Mouse (Mus musculus) stomach, postnatal 0 days (tissue): ENCODE results near the gene Msi2. TPM values are rescaled to one million over a fixed set of nuclear protein-coding genes. Genes with fewer than 3 reads are reported as not detected.

ENCODE experiments used
- ATAC-seq: fragments of 200-750 bp; cut with Nextera tagmentation; 2 replicates; pipeline ENCODE4 v1.8.0; 2017; ENCODE audit not compliant: low FRiP score, low TSS enrichment
- DNase-seq: peaks from one replicate; pipeline ENCODE4 v3.0.0-alpha.2; 2016; ENCODE audit warnings: low spot score
- H3K27ac ChIP-seq: fragments of 300-500 bp; sonication (generic); replicated peaks from 2 replicates; pipeline ENCODE4 v1.5.1; 2014; ENCODE audit warnings: mild to moderate bottlenecking, control low read depth
- H3K27me3 ChIP-seq: fragments of 300-500 bp; sonication (generic); 2 replicates; pipeline ENCODE4 v1.6.1; 2014; ENCODE audit warnings: low read length; ENCODE audit not compliant: control insufficient read depth, insufficient read depth
- H3K36me3 ChIP-seq: fragments of 300-500 bp; sonication (generic); 2 replicates; pipeline ENCODE4 v1.6.1; 2014; ENCODE audit warnings: low read length, mixed read lengths; ENCODE audit not compliant: control insufficient read depth, insufficient read depth
- H3K4me1 ChIP-seq: fragments of 300-500 bp; sonication (generic); replicated peaks from 2 replicates; pipeline ENCODE4 v1.6.1; 2014; ENCODE audit warnings: antibody characterized with exemption; ENCODE audit not compliant: control insufficient read depth, insufficient read depth
- H3K4me2 ChIP-seq: fragments of 300-500 bp; sonication (generic); replicated peaks from 2 replicates; pipeline ENCODE4 v1.6.1; 2014; ENCODE audit warnings: low read depth, mild to moderate bottlenecking, control low read depth, moderate library complexity
- H3K4me3 ChIP-seq: fragments of 300-500 bp; sonication (generic); 2 replicates; pipeline ENCODE4 v1.5.1; 2014; ENCODE audit warnings: low read depth, low read length, control low read depth
- H3K9ac ChIP-seq: fragments of 300-500 bp; sonication (generic); 2 replicates; pipeline ENCODE4 v1.6.1; 2014; ENCODE audit warnings: mild to moderate bottlenecking, low read length, control low read depth, mixed read lengths
- H3K9me3 ChIP-seq: fragments of 300-500 bp; sonication (generic); 2 replicates; pipeline ENCODE4 v1.6.1; 2016; ENCODE audit warnings: low read length; ENCODE audit not compliant: control insufficient read depth
- CTCF ChIP-seq: IDR thresholded peaks from 2 replicates; pipeline ENCODE4 v1.5.1; 2016; ENCODE audit warnings: antibody characterized with exemption, low read depth, mild to moderate bottlenecking, moderate library complexity
- EP300 ChIP-seq: optimal IDR thresholded peaks from 2 replicates; pipeline ENCODE3; 2016; ENCODE audit warnings: antibody characterized with exemption
- WGBS: fragments of 180-500 bp; shearing (Covaris S2); extraction: QIAGEN DNeasy Blood & Tissue Kit; methylation state at CpG from one replicate; pipeline ENCODE4 v1.1.7; 2014; 5-methylcytosine and 5-hydroxymethylcytosine counted together
- polyA plus RNA-seq: library from polyadenylated mRNA; unstranded; fragments of >200 nt; fragmentation: Nextera tagmentation; extraction: Ambion mirVana; gene quantifications from 2 replicates; pipeline ENCODE4 v1.2.1, GENCODE M21; 2015

The Msi2 gene
- polyA plus RNA-seq, 1 experiment from 2014 or later = 6.7 TPM

DNA sequence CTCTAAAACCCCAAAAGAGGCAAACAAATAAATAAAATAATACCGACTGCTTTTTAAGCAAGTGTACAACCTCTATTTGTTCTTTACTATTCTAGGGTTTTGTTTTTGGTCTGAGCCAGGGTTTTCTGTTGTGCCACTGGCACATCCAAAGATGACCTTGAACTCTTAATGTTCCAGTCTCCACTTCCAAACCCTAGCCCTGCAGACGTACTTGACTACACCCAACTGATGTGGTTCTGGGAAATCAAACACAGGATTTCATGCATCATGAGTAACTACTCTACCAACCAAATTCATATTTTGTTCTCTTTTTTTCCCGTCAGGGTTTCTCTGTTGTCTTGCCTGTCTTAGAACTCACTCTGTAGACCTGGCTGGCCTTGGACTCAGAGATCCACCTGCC, 200.0 kb downstream of the Msi2 start:
- H3K27me3 ChIP-seq = no peaks in the 10 kb centered on the region
- H3K4me2 ChIP-seq = no peak overlapping the region
- ATAC-seq (no peak), DNase-seq (no peak)
- no peak overlapping the region for H3K9ac ChIP-seq
- H3K27ac ChIP-seq = no peak overlapping the region
- no peak for TF ChIP-seq CTCF
- TF ChIP-seq EP300 = no peak
- no peaks in the 10 kb centered on the region for H3K9me3 ChIP-seq
- no peak overlapping the region for H3K4me3 ChIP-seq
- peaks cover 10% of the 10 kb centered on the region; the same call in 1 of the 2 replicates for H3K4me1 ChIP-seq
- H3K36me3 ChIP-seq = no peaks in the 10 kb centered on the region
- 88% methylated on average over 3 of the region's 3 CpGs for WGBS

GRCm38 (mm10) chr11:88516596-88517485, 201.5 kb downstream of the Msi2 start:
- Histone ChIP-seq H3K9me3 (no peaks in the 10 kb centered on the region), H3K4me1 (peaks cover 10% of the 10 kb centered on the region), H3K9ac (no peak overlapping the region), H3K27ac (peak overlapping the region; percentile 53; the same call in 1 of the 2 replicates), H3K4me3 (no peak overlapping the region), H3K4me2 (no peak overlapping the region), H3K36me3 (no peaks in the 10 kb centered on the region), H3K27me3 (no peaks in the 10 kb centered on the region)
- no peak for ATAC-seq
- no peak for DNase-seq
- no peak for TF ChIP-seq EP300
- TF ChIP-seq CTCF = no peak
- WGBS = 56% methylated on average over 12 of the region's 12 CpGs

DNA sequence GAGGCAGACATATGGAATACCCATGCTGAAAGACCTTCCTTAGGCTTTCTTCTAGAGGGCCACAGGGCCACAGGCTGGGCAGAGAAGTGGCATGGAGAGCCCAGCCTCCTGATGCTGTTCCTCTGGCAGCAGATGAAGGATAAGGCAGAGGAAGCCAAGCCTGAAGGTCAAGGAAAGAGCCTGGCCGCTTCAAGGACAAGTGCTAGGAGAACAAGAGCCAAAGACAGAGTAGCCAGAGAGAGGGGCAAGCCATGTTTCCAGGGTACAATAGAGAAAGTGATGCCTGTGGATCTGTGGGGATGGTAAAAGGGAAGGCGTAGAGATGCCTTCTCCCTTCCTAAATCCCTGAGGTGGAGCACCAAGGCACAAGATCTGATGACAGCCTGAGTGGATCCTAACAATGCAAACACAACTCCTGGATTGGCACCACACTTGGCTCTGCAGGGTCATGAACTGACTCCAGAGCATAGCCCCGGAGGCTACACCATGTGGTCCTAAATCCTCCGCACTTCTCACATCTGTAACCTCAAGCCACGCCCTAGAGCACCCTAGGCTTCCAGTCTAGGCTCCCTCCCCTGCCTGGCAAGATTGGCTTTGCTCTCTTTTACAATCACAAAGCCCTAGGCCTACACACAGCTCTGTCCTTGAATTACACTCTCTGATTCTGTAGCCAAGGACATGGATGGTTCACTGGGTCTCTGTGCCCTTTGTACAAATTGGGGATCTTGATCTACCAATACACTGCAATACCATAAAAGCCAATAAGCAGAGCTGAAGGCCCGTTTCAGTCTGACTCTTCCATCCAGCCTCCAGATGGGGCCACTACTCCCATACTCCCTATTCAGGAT, 202.4 kb downstream of the Msi2 start:
- H3K4me3 ChIP-seq = no peak overlapping the region
- peaks cover 10% of the 10 kb centered on the region for H3K4me1 ChIP-seq
- H3K27ac ChIP-seq = peak overlapping the region; percentile 45; the same call in 1 of the 2 replicates
- WGBS = 61% methylated on average over 6 of the region's 6 CpGs
- TF ChIP-seq EP300 (no peak), CTCF (peak; percentile 49)
- no peak overlapping the region for H3K4me2 ChIP-seq
- H3K9me3 ChIP-seq = no peaks in the 10 kb centered on the region
- ATAC-seq (no peak), DNase-seq (no peak)
- no peaks in the 10 kb centered on the region for H3K36me3 ChIP-seq
- H3K9ac ChIP-seq = 0 out of 2 replicates have a peak overlapping the region, but pooled peaks have one; percentile 18
- no peaks in the 10 kb centered on the region for H3K27me3 ChIP-seq

DNA sequence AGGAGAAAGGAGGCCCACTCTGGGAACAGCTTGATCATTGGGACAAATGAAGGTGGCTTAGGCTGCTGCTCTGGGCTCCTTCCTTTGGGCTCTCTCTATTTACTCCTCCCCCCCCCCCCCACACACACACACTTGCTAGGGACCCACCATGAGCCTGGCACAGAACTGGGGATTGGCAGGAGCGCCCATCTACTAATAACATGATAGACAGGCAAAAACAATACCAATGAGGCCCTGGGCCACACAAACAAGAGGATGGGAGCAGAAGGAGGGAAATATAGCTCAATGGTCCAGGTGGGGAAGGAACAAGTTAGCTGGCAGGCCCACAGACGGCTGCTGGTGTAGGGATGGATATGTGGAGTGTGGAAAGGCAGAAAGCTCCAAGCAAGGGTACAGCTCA, 203.0 kb downstream of the Msi2 start:
- no peak for ATAC-seq
- Histone ChIP-seq H3K27me3 (no peaks in the 10 kb centered on the region), H3K4me2 (no peak overlapping the region), H3K9ac (no peak overlapping the region), H3K4me3 (no peak overlapping the region), H3K27ac (no peak overlapping the region), H3K9me3 (no peaks in the 10 kb centered on the region), H3K36me3 (no peaks in the 10 kb centered on the region), H3K4me1 (peaks cover 10% of the 10 kb centered on the region)
- TF ChIP-seq EP300 (no peak), CTCF (no peak)
- DNase-seq = no peak
- WGBS = 97% methylated on average over 2 of the region's 2 CpGs

- no peak overlapping the region for H3K4me2 ChIP-seq
- H3K27me3 ChIP-seq = no peaks in the 10 kb centered on the region
- ATAC-seq (no peak), DNase-seq (no peak)
- no peak overlapping the region for H3K4me3 ChIP-seq
- H3K9me3 ChIP-seq = no peaks in the 10 kb centered on the region
- no peak overlapping the region for H3K27ac ChIP-seq
- H3K9ac ChIP-seq = no peak overlapping the region
- no peaks in the 10 kb centered on the region for H3K36me3 ChIP-seq
- TF ChIP-seq CTCF (no peak), EP300 (no peak)
- 78% methylated on average over 12 of the region's 12 CpGs for WGBS
- H3K4me1 ChIP-seq = peaks cover 10% of the 10 kb centered on the region
Measured at GRCm38 (mm10) chr11:88514151-88514926, 204.0 kb downstream of the Msi2 start.
